Mouse (Mus musculus) liver, embryonic 11.5 days (tissue): ENCODE results near the gene Vpreb2. TPM values are rescaled to one million over a fixed set of nuclear protein-coding genes. Genes with fewer than 3 reads are reported as not detected.
"Not testable (repeated sequence)": the region's sequence is repeated elsewhere in the genome, so short reads cannot be mapped to it uniquely, and the experiment has no call there.

Experiments
- ATAC-seq: fragments of 200-750 bp; cut with Nextera tagmentation; replicated peaks from 2 replicates; pipeline ENCODE4 v1.8.0; 2017; ENCODE audit warnings: moderate number of reproducible peaks, mild to moderate bottlenecking, moderate TSS enrichment, moderate library complexity; ENCODE audit not compliant: low FRiP score
- DNase-seq: peaks from one replicate; pipeline ENCODE4 v3.0.0-alpha.2; 2017; ENCODE audit warnings: low spot score
- H3K27ac ChIP-seq: fragments of 300-500 bp; sonication (generic); 2 replicates; pipeline ENCODE4 v1.5.1; 2014; ENCODE audit warnings: mild to moderate bottlenecking, low read depth, low read length, control low read depth
- H3K27me3 ChIP-seq: fragments of 300-500 bp; sonication (generic); replicated peaks from 2 replicates; pipeline ENCODE4 v1.6.1; 2014; ENCODE audit warnings: low read length, mixed read lengths; ENCODE audit not compliant: control insufficient read depth, insufficient read depth
- H3K36me3 ChIP-seq: fragments of 300-500 bp; sonication (generic); 2 replicates; pipeline ENCODE4 v1.6.1; 2014; ENCODE audit warnings: mild to moderate bottlenecking, low read length, moderate library complexity, mixed read lengths; ENCODE audit not compliant: control insufficient read depth, insufficient read depth
- H3K4me1 ChIP-seq: fragments of 300-500 bp; sonication (generic); replicated peaks from 2 replicates; pipeline ENCODE4 v1.6.1; 2014; ENCODE audit warnings: low read length, mixed read lengths; ENCODE audit not compliant: control insufficient read depth, insufficient read depth
- H3K4me2 ChIP-seq: fragments of 300-500 bp; sonication (generic); 2 replicates; pipeline ENCODE4 v1.6.1; 2014; ENCODE audit warnings: mild to moderate bottlenecking, control low read depth, moderate library complexity
- H3K4me3 ChIP-seq: fragments of 300-500 bp; sonication (generic); 2 replicates; pipeline ENCODE4 v1.5.1; 2014; ENCODE audit warnings: low read depth, low read length, control low read depth
- H3K9ac ChIP-seq: fragments of 300-500 bp; sonication (generic); 2 replicates; pipeline ENCODE4 v1.6.1; 2014; ENCODE audit warnings: low read depth, low read length, control low read depth
- H3K9me3 ChIP-seq: fragments of 300-500 bp; sonication (generic); 2 replicates; pipeline ENCODE4 v1.6.1; 2016; ENCODE audit warnings: low read length, inconsistent platforms, mixed read lengths; ENCODE audit not compliant: control insufficient read depth
- WGBS: fragments of 180-500 bp; shearing (Covaris S2); extraction: QIAGEN DNeasy Blood & Tissue Kit; methylation state at CpG from one replicate; pipeline ENCODE4 v1.1.7; 2014; 5-methylcytosine and 5-hydroxymethylcytosine counted together
- polyA plus RNA-seq: library from polyadenylated mRNA; unstranded; fragments of >200 nt; fragmentation: Nextera tagmentation; extraction: Ambion mirVana; gene quantifications from 2 replicates; pipeline ENCODE4 v1.2.1, GENCODE M21; 2014

Vpreb2 gene
- polyA plus RNA-seq, 1 experiment from 2014 or later, result not detected

DNA sequence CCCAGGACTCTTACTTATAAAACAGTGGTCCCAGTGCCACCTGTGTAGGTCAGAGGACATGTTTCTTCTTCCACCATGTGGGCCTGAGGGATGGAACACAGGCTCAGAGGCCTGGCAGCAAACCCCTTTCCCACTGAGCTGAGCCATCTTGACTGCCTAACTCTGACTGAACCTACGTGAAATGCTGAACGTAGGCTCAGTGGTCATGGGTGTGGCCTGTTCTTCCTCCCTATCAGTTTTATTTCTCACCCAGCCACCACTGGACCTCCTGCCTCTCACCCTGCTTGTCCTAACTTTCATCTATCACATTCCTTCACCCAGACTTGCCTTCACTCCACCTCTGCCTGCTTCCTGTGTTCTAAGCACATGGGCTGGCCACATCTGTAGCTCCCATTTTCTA, 3.0 kb downstream of the Vpreb2 start:
- 53% methylated on average over 2 of the region's 2 CpGs for WGBS
- no peaks in the 10 kb centered on the region for H3K4me1 ChIP-seq
- H3K36me3 ChIP-seq, result no peaks in the 10 kb centered on the region
- ATAC-seq (no peak), DNase-seq (no peak)
- H3K27me3 ChIP-seq, result no peaks in the 10 kb centered on the region
- no peak overlapping the region for H3K9ac ChIP-seq
- no peak overlapping the region for H3K4me3 ChIP-seq
- no peak overlapping the region for H3K27ac ChIP-seq
- H3K4me2 ChIP-seq, result no peak overlapping the region
- H3K9me3 ChIP-seq, result no peaks in the 10 kb centered on the region

DNA sequence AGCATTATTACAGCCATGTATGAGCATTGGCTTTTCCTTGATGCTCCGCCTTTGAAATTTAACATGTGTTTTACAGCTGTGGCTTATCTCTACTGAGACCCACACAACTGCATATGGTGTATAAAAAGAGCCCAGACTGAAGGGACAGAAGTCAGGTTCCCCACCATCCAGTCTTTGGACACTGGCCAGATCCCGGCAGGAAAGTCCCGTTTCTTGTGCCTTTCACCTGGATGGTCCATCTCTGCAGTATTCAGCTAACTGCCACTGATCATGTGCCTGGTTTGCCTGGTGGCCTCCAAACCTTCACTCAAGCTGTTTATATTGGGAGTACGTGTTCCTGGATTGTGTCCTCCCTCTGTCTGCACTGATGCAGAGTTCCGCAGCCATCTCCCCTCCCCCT, 4.0 kb downstream of the Vpreb2 start:
- H3K9ac ChIP-seq, result no peak overlapping the region
- no peak overlapping the region for H3K4me3 ChIP-seq
- H3K9me3 ChIP-seq, result no peaks in the 10 kb centered on the region
- H3K4me1 ChIP-seq, result no peaks in the 10 kb centered on the region
- no peak for DNase-seq
- no peaks in the 10 kb centered on the region for H3K27me3 ChIP-seq
- no peak overlapping the region for H3K27ac ChIP-seq
- H3K4me2 ChIP-seq, result no peak overlapping the region
- no peak for ATAC-seq
- 66% methylated on average over 5 of the region's 5 CpGs for WGBS
- no peaks in the 10 kb centered on the region for H3K36me3 ChIP-seq

GRCm38 (mm10) chr16:17985078-17985477, 4.8 kb downstream of the Vpreb2 start:
- Histone ChIP-seq H3K9ac (no peak overlapping the region), H3K27me3 (no peaks in the 10 kb centered on the region), H3K4me2 (no peak overlapping the region), H3K4me1 (no peaks in the 10 kb centered on the region), H3K36me3 (no peaks in the 10 kb centered on the region), H3K9me3 (peaks cover 2% of the 10 kb centered on the region; the same call in 1 of the 2 replicates), H3K27ac (no peak overlapping the region), H3K4me3 (no peak overlapping the region)
- no peak for DNase-seq
- no peak for ATAC-seq
- WGBS, result 56% methylated on average over 5 of the region's 5 CpGs

- no peak overlapping the region for H3K27ac ChIP-seq
- no peak overlapping the region for H3K4me2 ChIP-seq
- H3K4me3 ChIP-seq, result no peak overlapping the region
- ATAC-seq, result no peak
- 54% methylated on average over 10 of the region's 10 CpGs for WGBS
- no peaks in the 10 kb centered on the region for H3K27me3 ChIP-seq
- no peaks in the 10 kb centered on the region for H3K4me1 ChIP-seq
- no peaks in the 10 kb centered on the region for H3K36me3 ChIP-seq
- no peak for DNase-seq
- no peak overlapping the region for H3K9ac ChIP-seq
- peaks cover 8% of the 10 kb centered on the region; the same call in 1 of the 2 replicates for H3K9me3 ChIP-seq
These were observed 6.4 kb downstream of the Vpreb2 start for GRCm38 (mm10) chr16:17986456-17987132.

DNA sequence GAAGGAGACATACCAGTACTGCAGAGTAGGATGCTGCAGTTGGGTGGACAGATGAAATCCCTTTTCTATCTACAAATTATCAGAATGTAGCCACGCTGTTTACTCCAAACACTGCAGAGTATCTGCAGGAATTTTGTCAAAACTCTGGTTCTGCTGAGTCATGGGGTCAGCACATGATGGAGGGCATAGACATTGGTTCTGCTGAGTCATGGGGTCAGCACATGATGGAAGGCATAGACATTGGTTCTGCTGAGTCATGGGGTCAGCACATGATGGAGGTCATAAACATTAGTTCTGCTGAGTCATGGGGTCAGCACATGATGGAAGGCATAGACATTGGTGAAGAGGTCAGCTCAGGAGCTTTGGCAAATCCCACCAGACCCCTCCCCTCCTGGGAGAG, 7.5 kb downstream of the Vpreb2 start:
- no peaks in the 10 kb centered on the region for H3K36me3 ChIP-seq
- H3K27me3 ChIP-seq, result no peaks in the 10 kb centered on the region
- no peak overlapping the region for H3K4me3 ChIP-seq
- no peak for DNase-seq
- H3K9me3 ChIP-seq, result peaks cover 12% of the 10 kb centered on the region; the same call in 1 of the 2 replicates
- H3K4me2 ChIP-seq, result no peak overlapping the region
- 74% methylated on average over 1 of the region's 1 CpGs for WGBS
- no peaks in the 10 kb centered on the region for H3K4me1 ChIP-seq
- ATAC-seq, result no peak
- H3K27ac ChIP-seq, result no peak overlapping the region
- no peak overlapping the region for H3K9ac ChIP-seq

GRCm38 (mm10) chr16:17992321-17992720, 12.1 kb downstream of the Vpreb2 start:
- H3K27ac ChIP-seq, H3K36me3 ChIP-seq, H3K27me3 ChIP-seq, H3K4me1 ChIP-seq, DNase-seq, H3K9ac ChIP-seq, H3K4me3 ChIP-seq, H3K4me2 ChIP-seq, ATAC-seq: not testable (repeated sequence)
- WGBS, result 93% methylated on average over 16 of the region's 16 CpGs
- H3K9me3 ChIP-seq, result peaks cover 12% of the 10 kb centered on the region; the same call in 1 of the 2 replicates

- 81% methylated on average over 5 of the region's 5 CpGs for WGBS
- no peaks in the 10 kb centered on the region for H3K4me1 ChIP-seq
- H3K36me3 ChIP-seq, result no peaks in the 10 kb centered on the region
- no peak overlapping the region for H3K4me3 ChIP-seq
- no peak overlapping the region for H3K4me2 ChIP-seq
- no peak for ATAC-seq
- no peaks in the 10 kb centered on the region for H3K27me3 ChIP-seq
- H3K9me3 ChIP-seq, result no peaks in the 10 kb centered on the region; the same call in 1 of the 2 replicates
- no peak overlapping the region for H3K27ac ChIP-seq
- no peak overlapping the region for H3K9ac ChIP-seq
- DNase-seq, result no peak
These were observed 19.4 kb downstream of the Vpreb2 start for GRCm38 (mm10) chr16:17999668-18000067.

- H3K4me2 ChIP-seq, result no peak overlapping the region
- H3K27me3 ChIP-seq, result no peaks in the 10 kb centered on the region
- H3K9ac ChIP-seq, result no peak overlapping the region
- H3K4me1 ChIP-seq, result no peaks in the 10 kb centered on the region
- WGBS, result 63% methylated on average over 5 of the region's 5 CpGs
- no peak overlapping the region for H3K27ac ChIP-seq
- no peaks in the 10 kb centered on the region for H3K9me3 ChIP-seq
- ATAC-seq (no peak), DNase-seq (no peak)
- no peaks in the 10 kb centered on the region for H3K36me3 ChIP-seq
- H3K4me3 ChIP-seq, result no peak overlapping the region
These were observed 24.4 kb downstream of the Vpreb2 start for GRCm38 (mm10) chr16:18004589-18004988.

DNA sequence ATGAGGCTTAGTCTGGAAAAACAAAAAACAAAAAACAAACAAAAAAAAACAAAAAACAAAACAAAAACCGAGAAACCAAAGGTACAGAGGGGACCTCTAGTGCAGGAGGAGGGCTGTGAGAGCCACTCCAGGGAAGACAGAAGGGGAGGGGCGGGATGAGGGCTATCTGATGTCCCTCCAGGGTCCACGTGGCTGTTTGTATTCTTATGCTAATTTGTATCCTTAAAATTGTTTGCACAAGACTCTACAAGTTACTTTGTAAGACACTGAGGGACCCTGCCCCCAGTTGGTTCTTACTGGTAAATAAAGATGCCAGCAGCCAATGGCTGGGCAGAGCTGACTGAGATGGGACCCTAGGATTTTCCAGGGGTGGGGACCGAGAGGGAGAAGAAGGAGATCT, 26.9 kb downstream of the Vpreb2 start:
- no peak for ATAC-seq
- Histone ChIP-seq H3K9me3 (no peaks in the 10 kb centered on the region), H3K4me3 (no peak overlapping the region), H3K36me3 (no peaks in the 10 kb centered on the region), H3K27ac (no peak overlapping the region), H3K4me1 (no peaks in the 10 kb centered on the region), H3K4me2 (no peak overlapping the region), H3K27me3 (no peaks in the 10 kb centered on the region), H3K9ac (no peak overlapping the region)
- WGBS, result 53% methylated on average over 4 of the region's 4 CpGs
- DNase-seq, result no peak
